Mouse (Mus musculus): ENCODE measurements around the gene Dpy19l3. TPM values are rescaled to one million over a fixed set of nuclear protein-coding genes. Genes with fewer than 3 reads are reported as not detected.

Dpy19l3 gene
- polyA plus RNA-seq, 2 experiments, result 2.1 to 7.3 TPM

GRCm38 (mm10) chr7:35692641-35693040, 61.6 kb downstream of the Dpy19l3 start:
- Histone ChIP-seq H3K36me3 (replicated peaks; ENCODE audit: control insufficient read depth, insufficient read depth, low read depth) (no peaks in the 10 kb centered on the region), H3K9me3 (ENCODE audit: control insufficient read depth, low read length) (no peaks in the 10 kb centered on the region), H3K27ac (no peak overlapping the region), H3K4me2 (ENCODE audit: low read depth) (no peak overlapping the region), H3K9ac (replicated peaks) (no peak overlapping the region), H3K4me1 (replicated peaks; ENCODE audit: control insufficient read depth in 2 of 2, insufficient read depth in 2 of 2, low read length in 1 of 2) (no peaks in the 10 kb centered on the region), H3K27me3 (ENCODE audit: control insufficient read depth, insufficient read depth, low read length) (no peaks in the 10 kb centered on the region), H3K4me3 (ENCODE audit: insufficient read depth in 1 of 2, low read depth in 2 of 2, low read length in 2 of 2) (no peak overlapping the region)
- TF ChIP-seq CTCF (IDR thresholded peaks at IDR 0.05; ENCODE audit: low read depth), result no peak
- TF ChIP-seq EP300 (IDR thresholded peaks at IDR 0.05; ENCODE audit: low read depth), result no peak
- WGBS (ENCODE audit: insufficient replicate concordance), result 78% methylated on average over 12 of the region's 12 CpGs
- no peak for DNase-seq (ENCODE audit: low read depth in 3 of 3, low spot score in 3 of 3)
- no peak for ATAC-seq (ENCODE audit: insufficient read depth)

GRCm38 (mm10) chr7:35692117-35692516, 62.1 kb downstream of the Dpy19l3 start:
- Histone ChIP-seq H3K27ac (no peak overlapping the region), H3K27me3 (ENCODE audit: control insufficient read depth, insufficient read depth, low read length) (no peaks in the 10 kb centered on the region), H3K9me3 (ENCODE audit: control insufficient read depth, low read length) (no peaks in the 10 kb centered on the region), H3K9ac (replicated peaks) (no peak overlapping the region), H3K4me3 (ENCODE audit: insufficient read depth in 1 of 2, low read depth in 2 of 2, low read length in 2 of 2) (no peak overlapping the region), H3K36me3 (replicated peaks; ENCODE audit: control insufficient read depth, insufficient read depth, low read depth) (no peaks in the 10 kb centered on the region), H3K4me1 (replicated peaks; ENCODE audit: control insufficient read depth in 2 of 2, insufficient read depth in 2 of 2, low read length in 1 of 2) (no peaks in the 10 kb centered on the region), H3K4me2 (ENCODE audit: low read depth) (no peak overlapping the region)
- ATAC-seq (ENCODE audit: insufficient read depth) (no peak), DNase-seq (ENCODE audit: low read depth in 3 of 3, low spot score in 3 of 3) (no peak)
- WGBS (ENCODE audit: insufficient replicate concordance), result 77% methylated on average over 14 of the region's 14 CpGs
- TF ChIP-seq EP300 (IDR thresholded peaks at IDR 0.05; ENCODE audit: low read depth) (no peak), CTCF (IDR thresholded peaks at IDR 0.05; ENCODE audit: low read depth) (no peak)

- Histone ChIP-seq H3K27ac (no peak overlapping the region), H3K27me3 (ENCODE audit: control insufficient read depth, insufficient read depth, low read length) (no peaks in the 10 kb centered on the region), H3K9ac (replicated peaks) (no peak overlapping the region), H3K4me1 (replicated peaks; ENCODE audit: control insufficient read depth in 2 of 2, insufficient read depth in 2 of 2, low read length in 1 of 2) (no peaks in the 10 kb centered on the region; a peak in 1 of 4 replicates), H3K9me3 (ENCODE audit: control insufficient read depth, low read length) (no peaks in the 10 kb centered on the region), H3K4me2 (ENCODE audit: low read depth) (no peak overlapping the region), H3K4me3 (ENCODE audit: insufficient read depth in 1 of 2, low read depth in 2 of 2, low read length in 2 of 2) (no peak overlapping the region), H3K36me3 (replicated peaks; ENCODE audit: control insufficient read depth, insufficient read depth, low read depth) (no peaks in the 10 kb centered on the region)
- no peak for DNase-seq (ENCODE audit: low read depth in 3 of 3, low spot score in 3 of 3)
- TF ChIP-seq CTCF (IDR thresholded peaks at IDR 0.05; ENCODE audit: low read depth) (no peak), EP300 (IDR thresholded peaks at IDR 0.05; ENCODE audit: low read depth) (no peak)
- no peak for ATAC-seq (ENCODE audit: insufficient read depth)
- 85% methylated on average over 11 of the region's 11 CpGs for WGBS (ENCODE audit: insufficient replicate concordance)
These were observed 65.4 kb downstream of the Dpy19l3 start for GRCm38 (mm10) chr7:35688781-35689349.

- Histone ChIP-seq H3K4me1 (replicated peaks; ENCODE audit: control insufficient read depth in 2 of 2, insufficient read depth in 2 of 2, low read length in 1 of 2) (no peaks in the 10 kb centered on the region; a peak in 1 of 4 replicates), H3K9ac (replicated peaks) (no peak overlapping the region), H3K9me3 (ENCODE audit: control insufficient read depth, low read length) (no peaks in the 10 kb centered on the region), H3K27ac (no peak overlapping the region), H3K4me2 (ENCODE audit: low read depth) (no peak overlapping the region), H3K27me3 (ENCODE audit: control insufficient read depth, insufficient read depth, low read length) (no peaks in the 10 kb centered on the region), H3K4me3 (ENCODE audit: insufficient read depth in 1 of 2, low read depth in 2 of 2, low read length in 2 of 2) (no peak overlapping the region), H3K36me3 (replicated peaks; ENCODE audit: control insufficient read depth, insufficient read depth, low read depth) (no peaks in the 10 kb centered on the region)
- TF ChIP-seq EP300 (IDR thresholded peaks at IDR 0.05; ENCODE audit: low read depth) (no peak), CTCF (IDR thresholded peaks at IDR 0.05; ENCODE audit: low read depth) (no peak)
- DNase-seq (ENCODE audit: low read depth in 3 of 3, low spot score in 3 of 3), result no peak
- no peak for ATAC-seq (ENCODE audit: insufficient read depth)
- 64% methylated on average over 9 of the region's 9 CpGs for WGBS (ENCODE audit: insufficient replicate concordance)
These were observed 66.0 kb downstream of the Dpy19l3 start for GRCm38 (mm10) chr7:35688276-35688675.

GRCm38 (mm10) chr7:35687229-35687628, 67.0 kb downstream of the Dpy19l3 start:
- WGBS (ENCODE audit: insufficient replicate concordance), result 35% methylated on average over 10 of the region's 10 CpGs
- Histone ChIP-seq H3K36me3 (replicated peaks; ENCODE audit: control insufficient read depth, insufficient read depth, low read depth) (no peaks in the 10 kb centered on the region), H3K4me1 (replicated peaks; ENCODE audit: control insufficient read depth in 2 of 2, insufficient read depth in 2 of 2, low read length in 1 of 2) (no peaks in the 10 kb centered on the region; a peak in 1 of 4 replicates), H3K9ac (replicated peaks) (no peak overlapping the region), H3K9me3 (ENCODE audit: control insufficient read depth, low read length) (no peaks in the 10 kb centered on the region), H3K4me2 (ENCODE audit: low read depth) (peak overlapping the region; percentile 36), H3K4me3 (ENCODE audit: insufficient read depth in 1 of 2, low read depth in 2 of 2, low read length in 2 of 2) (no peak overlapping the region), H3K27ac (no peak overlapping the region), H3K27me3 (ENCODE audit: control insufficient read depth, insufficient read depth, low read length) (no peaks in the 10 kb centered on the region)
- ATAC-seq (ENCODE audit: insufficient read depth), result no peak
- TF ChIP-seq EP300 (IDR thresholded peaks at IDR 0.05; ENCODE audit: low read depth) (no peak), CTCF (IDR thresholded peaks at IDR 0.05; ENCODE audit: low read depth) (no peak)
- no peak for DNase-seq (ENCODE audit: low read depth in 3 of 3, low spot score in 3 of 3)

Measured in liver, embryonic 14.5 days (tissue).